Mouse (Mus musculus) erythroblast, adult 5-6 weeks (primary cell): ENCODE measurements around the gene Gm11564. TPM values are rescaled to one million over a fixed set of nuclear protein-coding genes. Genes with fewer than 3 reads are reported as not detected.

Experiments used
- total RNA-seq, 2 experiments: library from RNA; stranded (forward) in 1 of 2; stranded (reverse) in 1 of 2; fragments of 150-400 nt in 1 of 2; fragments of 200-764, 138-1000 nt in 1 of 2; gene quantifications; 2 replicates each; pipeline versions ENCODE4 v1.2.3 to v1.2.4; 2015 to 2017; ENCODE audit warnings: low replicate concordance in 2 of 2

The Gm11564 gene
- total RNA-seq, 2 experiments from 2014 or later, result not detected

Other genes with a start within 250 kb of the Gm11564 start
Only the 30 nearest of the 41 such genes appear.
- gene Gm11562, start 195.2 kb downstream of the Gm11564 start, total RNA-seq (2015; ENCODE audit: low replicate concordance), result not detected in 2 replicates
- not detected in 2 replicates for gene Gm11562, start 195.2 kb downstream of the Gm11564 start, total RNA-seq (2017; ENCODE audit: low replicate concordance)
- gene Krtap4-1, start 187.4 kb downstream of the Gm11564 start, total RNA-seq (2015; ENCODE audit: low replicate concordance), result not detected in 2 replicates
- gene Krtap4-1, start 187.4 kb downstream of the Gm11564 start, total RNA-seq (2017; ENCODE audit: low replicate concordance), result not detected in 2 replicates
- not detected in 2 replicates for gene Krtap4-2, start 180.6 kb downstream of the Gm11564 start, total RNA-seq (2015; ENCODE audit: low replicate concordance)
- not detected in 2 replicates for gene Krtap4-2, start 180.6 kb downstream of the Gm11564 start, total RNA-seq (2017; ENCODE audit: low replicate concordance)
- gene Krtap4-7, start 171.6 kb downstream of the Gm11564 start, total RNA-seq (2015; ENCODE audit: low replicate concordance), result not detected in 2 replicates
- not detected in 2 replicates for gene Krtap4-7, start 171.6 kb downstream of the Gm11564 start, total RNA-seq (2017; ENCODE audit: low replicate concordance)
- gene Gm11555, start 165.4 kb downstream of the Gm11564 start, total RNA-seq (2015; ENCODE audit: low replicate concordance), result not detected in 2 replicates
- gene Gm11555, start 165.4 kb downstream of the Gm11564 start, total RNA-seq (2017; ENCODE audit: low replicate concordance), result not detected in 2 replicates
- not detected in 2 replicates for gene Gm11563, start 156.7 kb downstream of the Gm11564 start, total RNA-seq (2015; ENCODE audit: low replicate concordance)
- gene Gm11563, start 156.7 kb downstream of the Gm11564 start, total RNA-seq (2017; ENCODE audit: low replicate concordance), result not detected in 2 replicates
- gene Krtap4-6, start 149.7 kb downstream of the Gm11564 start, total RNA-seq (2015; ENCODE audit: low replicate concordance), result not detected in 2 replicates
- not detected in 2 replicates for gene Krtap4-6, start 149.7 kb downstream of the Gm11564 start, total RNA-seq (2017; ENCODE audit: low replicate concordance)
- not detected in 2 replicates for gene Gm14190, start 124.9 kb downstream of the Gm11564 start, total RNA-seq (2015; ENCODE audit: low replicate concordance)
- gene Gm14190, start 124.9 kb downstream of the Gm11564 start, total RNA-seq (2017; ENCODE audit: low replicate concordance), result not detected in 2 replicates
- not detected in 2 replicates for gene Gm14180, start 81.4 kb downstream of the Gm11564 start, total RNA-seq (2015; ENCODE audit: low replicate concordance)
- not detected in 2 replicates for gene Gm14180, start 81.4 kb downstream of the Gm11564 start, total RNA-seq (2017; ENCODE audit: low replicate concordance)
- not detected in 2 replicates for gene Gm11595, start 42.8 kb downstream of the Gm11564 start, total RNA-seq (2015; ENCODE audit: low replicate concordance)
- gene Gm11595, start 42.8 kb downstream of the Gm11564 start, total RNA-seq (2017; ENCODE audit: low replicate concordance), result not detected in 2 replicates
- gene Krtap4-8, start 35.0 kb downstream of the Gm11564 start, total RNA-seq (2015; ENCODE audit: low replicate concordance), result not detected in 2 replicates
- gene Krtap4-8, start 35.0 kb downstream of the Gm11564 start, total RNA-seq (2017; ENCODE audit: low replicate concordance), result not detected in 2 replicates
- gene Krtap4-9, start 30.5 kb downstream of the Gm11564 start, total RNA-seq (2015; ENCODE audit: low replicate concordance), result not detected in 2 replicates
- not detected in 2 replicates for gene Krtap4-9, start 30.5 kb downstream of the Gm11564 start, total RNA-seq (2017; ENCODE audit: low replicate concordance)
- gene Gm11596, start 22.2 kb downstream of the Gm11564 start, total RNA-seq (2015; ENCODE audit: low replicate concordance), result not detected in 2 replicates
- not detected in 2 replicates for gene Gm11596, start 22.2 kb downstream of the Gm11564 start, total RNA-seq (2017; ENCODE audit: low replicate concordance)
- not detected in 2 replicates for gene Gm11569, start 16.7 kb downstream of the Gm11564 start, total RNA-seq (2015; ENCODE audit: low replicate concordance)
- not detected in 2 replicates for gene Gm11569, start 16.7 kb downstream of the Gm11564 start, total RNA-seq (2017; ENCODE audit: low replicate concordance)
- gene Gm11554, start 11.2 kb downstream of the Gm11564 start, total RNA-seq (2015; ENCODE audit: low replicate concordance), result not detected in 2 replicates
- gene Gm11554, start 11.2 kb downstream of the Gm11564 start, total RNA-seq (2017; ENCODE audit: low replicate concordance), result not detected in 2 replicates
- not detected in 2 replicates for gene Krtap4-13, start 5.8 kb downstream of the Gm11564 start, total RNA-seq (2015; ENCODE audit: low replicate concordance)
- not detected in 2 replicates for gene Krtap4-13, start 5.8 kb downstream of the Gm11564 start, total RNA-seq (2017; ENCODE audit: low replicate concordance)
- gene 2300003K06Rik, start 22.4 kb upstream of the Gm11564 start, total RNA-seq (2015; ENCODE audit: low replicate concordance), result not detected in 2 replicates
- not detected in 2 replicates for gene 2300003K06Rik, start 22.4 kb upstream of the Gm11564 start, total RNA-seq (2017; ENCODE audit: low replicate concordance)
- gene Krtap4-16, start 35.9 kb upstream of the Gm11564 start, total RNA-seq (2015; ENCODE audit: low replicate concordance), result not detected in 2 replicates
- gene Krtap4-16, start 35.9 kb upstream of the Gm11564 start, total RNA-seq (2017; ENCODE audit: low replicate concordance), result not detected in 2 replicates
- not detected in 2 replicates for gene Gm11568, start 42.3 kb upstream of the Gm11564 start, total RNA-seq (2015; ENCODE audit: low replicate concordance)
- gene Gm11568, start 42.3 kb upstream of the Gm11564 start, total RNA-seq (2017; ENCODE audit: low replicate concordance), result not detected in 2 replicates
- gene Gm11559, start 48.8 kb upstream of the Gm11564 start, total RNA-seq (2015; ENCODE audit: low replicate concordance), result not detected in 2 replicates
- gene Gm11559, start 48.8 kb upstream of the Gm11564 start, total RNA-seq (2017; ENCODE audit: low replicate concordance), result 1.3 TPM in 1 of 2 replicates, not detected in the other
- not detected in 2 replicates for gene Krtap9-1, start 57.7 kb upstream of the Gm11564 start, total RNA-seq (2015; ENCODE audit: low replicate concordance)
- gene Krtap9-1, start 57.7 kb upstream of the Gm11564 start, total RNA-seq (2017; ENCODE audit: low replicate concordance), result not detected in 2 replicates
- not detected in 2 replicates for gene Gm11567, start 63.5 kb upstream of the Gm11564 start, total RNA-seq (2015; ENCODE audit: low replicate concordance)
- not detected in 2 replicates for gene Gm11567, start 63.5 kb upstream of the Gm11564 start, total RNA-seq (2017; ENCODE audit: low replicate concordance)
- gene Krtap31-1, start 92.3 kb upstream of the Gm11564 start, total RNA-seq (2015; ENCODE audit: low replicate concordance), result not detected in 2 replicates
- not detected in 2 replicates for gene Krtap31-1, start 92.3 kb upstream of the Gm11564 start, total RNA-seq (2017; ENCODE audit: low replicate concordance)
- gene Gm11565, start 99.1 kb upstream of the Gm11564 start, total RNA-seq (2015; ENCODE audit: low replicate concordance), result not detected in 2 replicates
- gene Gm11565, start 99.1 kb upstream of the Gm11564 start, total RNA-seq (2017; ENCODE audit: low replicate concordance), result not detected in 2 replicates
- gene Krtap31-2, start 120.6 kb upstream of the Gm11564 start, total RNA-seq (2015; ENCODE audit: low replicate concordance), result not detected in 2 replicates
- gene Krtap31-2, start 120.6 kb upstream of the Gm11564 start, total RNA-seq (2017; ENCODE audit: low replicate concordance), result not detected in 2 replicates
- gene Krtap9-5, start 132.8 kb upstream of the Gm11564 start, total RNA-seq (2015; ENCODE audit: low replicate concordance), result not detected in 2 replicates
- not detected in 2 replicates for gene Krtap9-5, start 132.8 kb upstream of the Gm11564 start, total RNA-seq (2017; ENCODE audit: low replicate concordance)
- not detected in 2 replicates for gene Krtap29-1, start 163.4 kb upstream of the Gm11564 start, total RNA-seq (2015; ENCODE audit: low replicate concordance)
- not detected in 2 replicates for gene Krtap29-1, start 163.4 kb upstream of the Gm11564 start, total RNA-seq (2017; ENCODE audit: low replicate concordance)
- not detected in 2 replicates for gene Krtap16-1, start 170.9 kb upstream of the Gm11564 start, total RNA-seq (2015; ENCODE audit: low replicate concordance)
- not detected in 2 replicates for gene Krtap16-1, start 170.9 kb upstream of the Gm11564 start, total RNA-seq (2017; ENCODE audit: low replicate concordance)
- not detected in 2 replicates for gene Krtap17-1, start 178.3 kb upstream of the Gm11564 start, total RNA-seq (2015; ENCODE audit: low replicate concordance)
- gene Krtap17-1, start 178.3 kb upstream of the Gm11564 start, total RNA-seq (2017; ENCODE audit: low replicate concordance), result not detected in 2 replicates
- not detected in 2 replicates for gene Krt33a, start 200.5 kb upstream of the Gm11564 start, total RNA-seq (2015; ENCODE audit: low replicate concordance)
- not detected in 2 replicates for gene Krt33a, start 200.5 kb upstream of the Gm11564 start, total RNA-seq (2017; ENCODE audit: low replicate concordance)